Comparison of ENCODE assay signal across 15 mouse cellular contexts in genomic region chr9:66212088-66212487, GRCm38 (mm10). TPM values are rescaled to one million over a fixed set of nuclear protein-coding genes. Genes with fewer than 3 reads are reported as not detected.
DNase-seq lines count a peak whose midpoint lies in the region; ATAC-seq and TF ChIP-seq lines count a peak whose summit lies in the region.
"Had no signal": no experiment of that assay in that cellular context is flagged by ENCODE, and none has a peak within 500 bp of the region (broad histone marks: within the 10 kb centered on the region; RNA-seq: fewer than 3 reads in every experiment).

No protein-coding gene starts in this region.

- intact Hi-C loops in heart, postnatal 25 days (cut with DNase I), result no loop called here

- H3K4me3 ChIP-seq in heart, embryonic 10.5 days, result no peak overlapping the region
- no peak overlapping the region for H3K4me3 ChIP-seq in liver, adult 2 months (ENCODE audit: insufficient read depth, low read depth, low read length)
- H3K4me3 ChIP-seq in liver, embryonic 11.5 days (ENCODE audit: low read depth, low read length), result no peak overlapping the region
- H3K4me3 ChIP-seq in liver, embryonic 13.5 days (replicated peaks), result no peak overlapping the region
- no peak overlapping the region for H3K4me3 ChIP-seq in stomach, postnatal 0 days (ENCODE audit: low read depth, low read length)

- no peak for TF ChIP-seq CTCF in liver, adult 2 months (IDR thresholded peaks at IDR 0.05; ENCODE audit: low read depth, low read length)
- no peak for TF ChIP-seq CTCF in stomach, postnatal 0 days (IDR thresholded peaks at IDR 0.05; ENCODE audit: low read depth)

- TF ChIP-seq EP300 in stomach, postnatal 0 days (optimal IDR thresholded peaks at IDR 0.05), result no peak

- no peaks in the 10 kb centered on the region for H3K36me3 ChIP-seq in heart, embryonic 10.5 days
- no peaks in the 10 kb centered on the region for H3K36me3 ChIP-seq in liver, adult 2 months (ENCODE audit: control insufficient read depth, insufficient read depth, low read length)
- H3K36me3 ChIP-seq in liver, embryonic 11.5 days (ENCODE audit: control insufficient read depth, insufficient read depth, low read length), result no peaks in the 10 kb centered on the region
- no peaks in the 10 kb centered on the region for H3K36me3 ChIP-seq in liver, embryonic 13.5 days
- H3K36me3 ChIP-seq in stomach, postnatal 0 days (ENCODE audit: control insufficient read depth, insufficient read depth, low read length), result no peaks in the 10 kb centered on the region

- H3K27ac ChIP-seq in heart, embryonic 10.5 days, result peak overlapping the region; percentile 81
- H3K27ac ChIP-seq in liver, adult 2 months (replicated peaks; ENCODE audit: insufficient read depth, low read depth, low read length), result peak overlapping the region; percentile 2
- no peak overlapping the region for H3K27ac ChIP-seq in liver, embryonic 11.5 days (ENCODE audit: low read depth, low read length)
- peak overlapping the region; percentile 91 for H3K27ac ChIP-seq in liver, embryonic 13.5 days
- H3K27ac ChIP-seq in stomach, postnatal 0 days (replicated peaks), result peak overlapping the region; percentile 61
- H3K27ac ChIP-seq: macrophage had no signal

- H3K4me2 ChIP-seq in liver, embryonic 11.5 days, result no peak overlapping the region
- H3K4me2 ChIP-seq in liver, embryonic 13.5 days, result no peak overlapping the region
- no peak overlapping the region for H3K4me2 ChIP-seq in stomach, postnatal 0 days (replicated peaks; ENCODE audit: low read depth)

- ATAC-seq in liver, embryonic 11.5 days (replicated peaks; ENCODE audit: low FRiP score), result no peak
- ATAC-seq in liver, embryonic 13.5 days (ENCODE audit: low read depth), result no peak
- no peak for ATAC-seq in stomach, postnatal 0 days (ENCODE audit: low FRiP score, low TSS enrichment)
- ATAC-seq: inflammation-experienced regulatory T-cells, adult 6 months; midbrain, embryonic 16.5 days had no signal

- TF ChIP-seq POLR2A in liver, adult 2 months (IDR thresholded peaks at IDR 0.05; ENCODE audit: extremely low read depth, insufficient read depth, low read length), result no peak

- H3K9ac ChIP-seq in liver, adult 2 months (ENCODE audit: low read depth, low read length), result no peak overlapping the region
- no peak overlapping the region for H3K9ac ChIP-seq in liver, embryonic 11.5 days (ENCODE audit: low read depth, low read length)
- no peak overlapping the region for H3K9ac ChIP-seq in liver, embryonic 13.5 days
- no peak overlapping the region for H3K9ac ChIP-seq in stomach, postnatal 0 days (ENCODE audit: low read length)

- H3K27me3 ChIP-seq in heart, embryonic 10.5 days (ENCODE audit: insufficient read depth, poor library complexity, severe bottlenecking), result no peaks in the 10 kb centered on the region
- H3K27me3 ChIP-seq in liver, adult 2 months (ENCODE audit: control insufficient read depth, insufficient read depth, low read length), result no peaks in the 10 kb centered on the region
- H3K27me3 ChIP-seq in liver, embryonic 11.5 days (replicated peaks; ENCODE audit: control insufficient read depth, insufficient read depth, low read length), result no peaks in the 10 kb centered on the region
- H3K27me3 ChIP-seq in liver, embryonic 13.5 days, result 0 out of 2 replicates have a peak, but pooled peaks cover 2% of the 10 kb centered on the region
- no peaks in the 10 kb centered on the region for H3K27me3 ChIP-seq in stomach, postnatal 0 days (ENCODE audit: control insufficient read depth, insufficient read depth, low read length)

- H3K4me1 ChIP-seq in heart, embryonic 10.5 days, result peaks cover 48% of the 10 kb centered on the region
- H3K4me1 ChIP-seq in liver, adult 2 months (ENCODE audit: control insufficient read depth, insufficient read depth, low read length), result peaks cover 19% of the 10 kb centered on the region
- peaks cover 20% of the 10 kb centered on the region for H3K4me1 ChIP-seq in liver, embryonic 11.5 days (replicated peaks; ENCODE audit: control insufficient read depth, insufficient read depth, low read length)
- H3K4me1 ChIP-seq in liver, embryonic 13.5 days (replicated peaks), result peaks cover 59% of the 10 kb centered on the region
- H3K4me1 ChIP-seq in stomach, postnatal 0 days (replicated peaks; ENCODE audit: control insufficient read depth, insufficient read depth), result no peaks in the 10 kb centered on the region; the same call in 1 of the 2 replicates

- peaks cover 8% of the 10 kb centered on the region; the same call in 1 of the 2 replicates for H3K79me2 ChIP-seq in liver, adult 2 months (ENCODE audit: control insufficient read depth, insufficient read depth, low read length)

- H3K9me3 ChIP-seq in heart, embryonic 10.5 days, result no peaks in the 10 kb centered on the region
- H3K9me3 ChIP-seq in liver, embryonic 11.5 days (ENCODE audit: control insufficient read depth, low read length), result no peaks in the 10 kb centered on the region
- H3K9me3 ChIP-seq in liver, embryonic 13.5 days (replicated peaks), result no peaks in the 10 kb centered on the region
- H3K9me3 ChIP-seq in stomach, postnatal 0 days (ENCODE audit: control insufficient read depth, low read length), result no peaks in the 10 kb centered on the region

- DNase-seq in heart, embryonic 10.5 days (ENCODE audit: low spot score), result no peak
- no peak for DNase-seq in heart, postnatal 25 days (ENCODE audit: low spot score)
- DNase-seq in liver, adult 2 months (ENCODE audit: extremely low read depth, low read depth, low spot score), result no peak
- no peak for DNase-seq in liver, embryonic 11.5 days (ENCODE audit: low spot score)
- no peak for DNase-seq in liver, embryonic 13.5 days
- DNase-seq in stomach, postnatal 0 days (ENCODE audit: low spot score), result no peak
- DNase-seq in testis, postnatal 14 days (ENCODE audit: low spot score), result no peak
- DNase-seq: cerebellum, adult 11-12 months; kidney, postnatal 10 days; lung, adult 2 months; right cerebral cortex, postnatal 25 days; thymus, postnatal 14 days had no signal

- WGBS in heart, embryonic 10.5 days, result 84% methylated on average over 2 of the region's 2 CpGs
- WGBS in liver, adult 2 months, result 76% methylated on average over 2 of the region's 2 CpGs
- WGBS in liver, embryonic 11.5 days, result 80% methylated on average over 2 of the region's 2 CpGs
- 60% methylated on average over 2 of the region's 2 CpGs for WGBS in liver, embryonic 13.5 days (ENCODE audit: insufficient replicate concordance)
- WGBS in stomach, postnatal 0 days, result 75% methylated on average over 2 of the region's 2 CpGs

RNA-seq across cellular contexts. Expression of gene Dapk2, which starts 54.1 kb away (rescaled TPM):
- 7.8 and 8.5 TPM in 2 replicates for polyA plus RNA-seq in heart, embryonic 10.5 days (2016; fragmentation: Nextera tagmentation; extraction: Ambion mirVana)
- 1 to 10 TPM; 5.3 TPM for total RNA-seq in heart, postnatal 25 days (2021)
- total RNA-seq in liver, adult 2 months (2014; rRNA removed), result 9.6 and 11.0 TPM in 2 replicates
- polyA plus RNA-seq in liver, adult 2 months (2012; rRNA removed), result 4.3 and 6.2 TPM in 2 replicates
- 5.9 and 6.1 TPM in 2 replicates for polyA plus RNA-seq in liver, embryonic 11.5 days (2014; fragmentation: Nextera tagmentation; extraction: Ambion mirVana)
- 20.5 and 23.8 TPM in 2 replicates for polyA plus RNA-seq in liver, embryonic 13.5 days (2015; fragmentation: Nextera tagmentation; extraction: Ambion mirVana)
- 11.8 and 13.2 TPM in 2 replicates for polyA plus RNA-seq in stomach, postnatal 0 days (2015; fragmentation: Nextera tagmentation; extraction: Ambion mirVana)
